Mouse (Mus musculus): ENCODE results near the gene Card6.

Gene Card6

DNA sequence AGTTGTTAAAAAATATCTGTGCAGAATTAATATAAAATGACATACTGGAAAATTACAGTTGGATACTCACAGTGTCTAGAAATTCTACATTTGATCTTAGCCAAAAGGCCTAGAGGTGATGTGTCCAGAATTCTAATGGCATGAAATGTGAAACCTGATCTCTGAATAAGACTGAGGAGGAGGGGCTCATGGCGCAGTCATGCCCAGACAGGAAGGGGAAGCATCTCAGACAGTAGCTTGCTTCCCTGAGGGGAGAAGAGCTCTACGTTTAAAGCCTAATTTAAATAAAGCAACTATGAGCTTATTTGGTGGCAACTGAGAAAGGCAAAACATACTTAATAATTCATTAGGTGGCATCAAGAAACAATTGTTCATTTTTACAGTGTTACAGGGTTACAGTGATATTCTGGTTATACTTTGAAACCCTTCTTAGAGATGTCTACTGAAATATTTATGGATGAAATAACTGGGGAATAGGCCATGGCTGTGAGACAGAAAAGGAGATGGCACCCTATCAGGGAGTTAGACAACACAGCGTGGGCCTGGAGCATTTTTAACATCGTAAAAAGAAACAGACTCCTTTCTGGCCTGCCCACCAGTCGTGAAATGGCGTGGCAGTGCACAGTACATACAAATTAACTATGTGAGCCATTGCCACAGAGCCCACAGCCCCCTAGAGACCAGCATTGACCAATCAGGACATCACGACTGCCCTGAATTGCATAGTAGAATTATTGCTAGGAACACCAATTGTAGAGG, 19.3 kb downstream of the Card6 start:
- no peak for DNase-seq (ENCODE audit: low read depth, low spot score)

DNA sequence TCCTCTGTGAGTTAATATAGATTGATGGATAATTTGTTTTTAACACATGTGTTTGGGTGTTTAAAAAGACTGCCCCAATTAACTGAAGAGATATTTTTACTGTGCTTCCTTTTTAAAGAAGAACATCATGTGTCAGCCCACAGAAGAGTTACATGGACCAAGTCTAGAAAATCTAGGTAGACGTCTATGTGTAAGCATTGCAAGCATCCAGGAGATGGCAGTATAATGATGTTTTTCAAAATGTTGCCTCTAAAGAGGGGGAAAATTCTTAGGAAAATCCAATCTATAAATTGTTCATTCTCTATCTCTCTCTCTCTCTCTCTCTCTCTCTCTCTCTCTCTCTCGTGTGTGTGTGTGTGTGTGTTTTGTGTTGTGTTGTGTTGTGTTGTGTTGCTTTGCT, 22.2 kb downstream of the Card6 start:
- DNase-seq (ENCODE audit: low read depth, low spot score) = no peak

DNA sequence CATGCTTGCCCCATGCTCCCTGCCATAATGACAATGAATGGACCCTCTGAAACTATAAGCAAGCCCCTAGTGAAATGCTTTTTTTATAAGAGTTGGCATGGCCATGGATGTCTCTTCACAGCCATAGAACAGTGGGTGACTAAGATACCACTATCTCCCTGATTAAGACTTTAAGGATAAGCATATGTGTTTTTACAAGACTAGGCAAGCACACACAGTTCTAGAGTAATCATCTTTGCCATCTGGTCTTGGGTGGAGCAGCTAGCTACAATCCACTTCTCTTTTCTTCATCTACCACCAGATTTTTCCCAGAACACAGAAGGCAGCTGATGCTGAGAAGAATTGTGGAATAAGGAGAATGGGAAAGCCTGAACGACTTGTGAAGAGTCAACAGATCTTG, 27.1 kb downstream of the Card6 start:
- no peak for DNase-seq (ENCODE audit: low read depth, low spot score)

DNA sequence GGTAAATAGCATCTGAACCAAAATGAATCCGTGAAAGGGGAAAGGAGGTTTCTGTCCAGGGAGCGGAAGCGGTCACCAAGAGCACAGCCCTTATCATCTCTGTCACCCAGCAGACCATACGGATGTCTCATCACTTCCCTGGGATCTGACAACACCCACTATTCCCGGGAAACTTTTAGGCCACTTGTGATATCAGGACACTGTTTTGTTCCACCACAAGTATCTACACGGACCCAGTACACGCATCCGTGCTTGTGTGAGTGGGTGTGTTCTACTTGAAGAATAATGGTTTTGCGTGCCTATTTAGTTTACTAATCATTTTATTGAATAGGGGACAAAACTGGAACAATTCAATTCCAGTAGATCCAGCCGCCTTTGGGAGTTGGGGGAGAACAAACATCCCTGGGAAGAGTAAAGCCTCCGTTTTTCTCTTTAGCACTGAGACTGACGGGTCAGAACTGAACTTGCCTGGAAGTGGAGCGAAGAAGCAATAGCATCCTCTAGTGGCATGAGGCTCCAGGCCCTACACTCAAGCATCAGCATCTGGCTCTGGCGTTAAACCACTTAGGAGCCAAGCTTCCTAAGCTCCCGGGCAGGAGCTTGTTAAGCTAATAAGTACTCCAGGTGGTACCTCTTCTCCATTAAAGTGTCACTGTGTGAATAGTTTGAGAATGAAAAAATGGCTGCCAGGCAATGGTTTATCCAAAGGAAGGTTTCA, 39.4 kb downstream of the Card6 start:
- DNase-seq (ENCODE audit: low read depth, low spot score) = peak; percentile 60

DNA sequence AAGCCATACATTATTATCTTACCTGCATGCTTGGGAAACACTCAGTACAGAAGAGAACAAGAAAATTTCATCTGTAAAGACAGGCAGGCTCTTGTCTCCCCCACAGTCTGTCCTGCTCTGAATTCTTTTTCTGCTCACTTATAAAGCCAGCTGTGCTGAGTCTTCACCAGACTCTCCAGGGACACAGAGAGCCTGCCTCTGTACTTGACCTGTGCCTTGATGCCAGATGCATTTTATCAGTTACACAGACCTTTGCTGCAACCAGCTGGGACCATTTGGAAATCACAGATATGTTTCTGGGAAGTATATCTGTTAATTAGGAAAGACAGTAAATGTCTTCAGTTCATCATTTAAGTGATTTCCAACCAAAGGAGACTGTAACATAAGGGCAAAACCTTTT, 44.7 kb downstream of the Card6 start, which contains the start of gene C7:
Gene C7, minus strand, starts transcription at position 106 of the 400 bp plus-strand sequence.
- DNase-seq (ENCODE audit: low read depth, low spot score) = no peak

All from retina, postnatal 7 days (tissue).